Mouse (Mus musculus): ENCODE results near the gene Pde10a. TPM values are rescaled to one million over a fixed set of nuclear protein-coding genes. Genes with fewer than 3 reads are reported as not detected.

Pde10a gene
- total RNA-seq, 2 experiments from 2014 or later, result not detected

DNA sequence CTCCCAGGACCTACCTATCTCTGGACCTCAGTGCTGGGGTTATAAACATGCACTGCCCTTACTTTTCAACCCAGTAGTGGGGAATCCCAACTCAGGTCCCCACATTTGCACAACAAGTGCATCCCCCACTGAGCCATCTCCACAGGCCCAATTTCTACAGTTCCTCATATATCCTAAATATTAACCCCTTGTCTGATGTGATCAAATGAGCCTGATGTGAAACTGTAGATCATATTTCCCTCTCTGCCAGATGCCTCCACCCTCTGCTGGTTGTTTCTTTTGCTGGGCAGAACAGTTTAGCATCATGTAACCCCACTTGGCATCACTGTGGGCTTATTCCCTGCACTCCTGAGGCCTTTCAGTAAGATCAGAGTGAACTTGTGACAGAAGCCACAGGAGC is 390.5 kb downstream of the Pde10a start:
- no peak for ATAC-seq (replicated peaks; ENCODE audit: low FRiP score, poor library complexity, severe bottlenecking)

DNA sequence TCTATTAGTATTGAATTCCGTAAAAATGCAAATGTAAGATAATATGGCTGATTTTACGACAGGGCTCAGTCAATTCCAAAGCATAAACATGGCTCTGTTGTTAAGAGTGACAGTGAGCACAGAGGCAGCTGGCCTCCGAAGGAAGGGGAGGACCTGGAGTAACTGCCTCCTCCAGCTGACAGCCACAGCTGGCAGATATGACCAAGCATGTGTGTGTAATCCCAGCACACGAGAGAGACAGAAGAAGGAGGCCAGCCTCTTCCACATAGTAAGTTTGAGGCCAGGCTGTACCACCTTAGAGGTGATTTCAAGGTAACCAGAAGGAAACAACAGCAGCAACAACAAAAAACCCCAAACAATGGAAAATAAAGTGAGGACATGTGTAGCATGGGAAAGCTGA is 397.9 kb downstream of the Pde10a start:
- ATAC-seq (replicated peaks; ENCODE audit: low FRiP score, poor library complexity, severe bottlenecking), result no peak

DNA sequence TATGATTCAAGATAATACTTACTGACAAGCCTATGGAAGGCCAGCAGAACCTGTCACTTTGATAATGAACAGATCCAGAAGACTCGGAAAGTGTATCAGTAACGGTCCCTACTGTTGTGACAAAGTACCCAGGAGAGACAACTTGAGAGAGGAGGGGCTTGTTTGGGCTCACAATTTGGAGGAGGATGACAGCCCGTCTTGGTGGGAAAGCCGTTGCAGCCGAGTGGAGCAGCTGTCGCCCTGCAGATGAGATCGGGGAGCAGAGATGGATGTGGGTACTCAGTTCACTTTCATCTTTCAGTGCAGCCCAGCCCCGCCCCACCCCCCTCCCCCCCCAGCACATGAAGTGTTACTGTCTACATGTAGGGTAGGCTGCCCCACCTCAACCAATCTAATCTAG is 398.6 kb downstream of the Pde10a start:
- no peak for ATAC-seq (replicated peaks; ENCODE audit: low FRiP score, poor library complexity, severe bottlenecking)

DNA sequence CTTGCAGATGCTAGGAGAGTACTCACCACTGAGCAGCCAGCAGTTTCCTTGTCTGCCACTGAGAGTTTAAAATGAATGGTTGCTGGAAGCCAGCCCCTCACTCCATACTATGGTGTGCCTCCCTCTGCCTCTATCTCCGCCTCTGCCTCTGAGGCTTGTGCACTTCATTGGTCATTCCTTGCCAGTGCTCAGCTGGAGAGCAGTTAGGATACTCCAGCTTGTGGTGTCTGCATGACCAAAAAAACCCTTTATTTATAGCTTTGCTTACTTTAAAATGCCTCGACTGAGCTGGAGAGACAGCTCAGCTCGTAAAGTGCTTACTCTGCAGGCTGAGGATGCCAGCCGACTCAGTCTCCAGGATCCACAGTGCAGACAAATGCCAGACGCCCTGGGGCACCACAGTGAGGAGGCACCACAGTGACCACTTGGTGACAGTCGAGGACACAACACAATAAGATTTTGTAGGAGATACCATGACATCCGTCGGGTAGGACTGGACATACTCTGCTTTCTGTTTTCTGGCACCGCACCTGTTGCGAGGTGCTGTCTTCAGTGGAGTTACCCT is 400.7 kb downstream of the Pde10a start:
- ATAC-seq (replicated peaks; ENCODE audit: low FRiP score, poor library complexity, severe bottlenecking), result no peak

DNA sequence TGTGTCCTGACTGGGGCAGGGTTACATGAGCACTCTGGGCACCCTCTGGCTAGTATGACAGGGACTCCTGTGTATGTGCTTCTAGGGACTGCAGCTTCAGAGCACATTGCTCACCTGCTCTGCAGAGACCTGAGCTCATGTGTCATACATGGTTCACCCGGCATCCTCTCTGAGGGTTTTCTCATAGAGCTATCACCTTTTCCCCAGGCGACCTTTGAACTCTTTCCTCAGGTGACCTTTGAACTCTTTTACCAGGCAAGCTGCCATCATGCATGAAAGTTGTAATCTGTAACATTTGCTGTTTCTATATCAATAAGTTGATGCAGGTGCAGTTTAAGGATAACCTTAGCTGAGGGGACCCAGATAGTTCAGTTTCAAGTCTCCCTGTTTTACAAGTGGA is 403.4 kb downstream of the Pde10a start:
- no peak for ATAC-seq (replicated peaks; ENCODE audit: low FRiP score, poor library complexity, severe bottlenecking)

DNA sequence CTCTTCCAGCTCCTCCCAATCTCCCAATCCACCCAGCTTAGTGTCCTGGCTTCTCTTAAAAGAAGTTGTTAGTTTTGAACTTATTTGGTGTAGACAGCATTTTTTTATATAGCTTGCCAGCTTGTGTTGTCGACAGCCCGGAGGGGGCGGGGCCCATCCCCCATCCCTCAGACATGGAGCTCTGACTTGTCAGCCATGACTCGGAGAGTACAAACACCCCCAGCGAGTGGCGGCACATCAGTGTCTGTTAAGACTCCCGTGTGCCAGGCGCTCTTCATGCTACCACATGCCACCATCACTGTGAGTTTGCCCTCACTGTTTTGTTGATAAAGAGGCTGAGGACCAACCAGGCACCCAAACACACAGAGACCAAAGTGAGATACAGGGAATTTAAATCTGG is 404.5 kb downstream of the Pde10a start:
- ATAC-seq (replicated peaks; ENCODE audit: low FRiP score, poor library complexity, severe bottlenecking), result no peak

DNA sequence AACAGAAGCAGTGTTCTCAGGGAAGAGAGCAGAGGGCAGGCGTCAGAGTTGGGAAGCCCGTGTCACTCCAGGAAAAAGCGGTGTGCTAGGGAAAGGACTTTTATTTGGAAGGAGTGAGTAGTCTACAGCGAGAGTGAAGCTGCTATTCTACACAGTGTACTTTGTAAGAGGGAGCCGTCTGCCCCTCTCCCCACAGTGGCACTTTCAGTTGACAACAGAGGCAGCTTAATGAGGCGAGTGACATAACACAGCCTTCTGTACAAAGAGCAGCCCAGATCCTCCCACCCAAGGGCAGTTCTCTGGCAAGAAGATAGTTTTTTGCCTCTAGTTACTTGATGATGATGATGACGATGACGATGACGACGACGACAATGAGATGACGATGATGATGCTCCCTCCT is 410.4 kb downstream of the Pde10a start:
- ATAC-seq (replicated peaks; ENCODE audit: low FRiP score, poor library complexity, severe bottlenecking), result no peak

DNA sequence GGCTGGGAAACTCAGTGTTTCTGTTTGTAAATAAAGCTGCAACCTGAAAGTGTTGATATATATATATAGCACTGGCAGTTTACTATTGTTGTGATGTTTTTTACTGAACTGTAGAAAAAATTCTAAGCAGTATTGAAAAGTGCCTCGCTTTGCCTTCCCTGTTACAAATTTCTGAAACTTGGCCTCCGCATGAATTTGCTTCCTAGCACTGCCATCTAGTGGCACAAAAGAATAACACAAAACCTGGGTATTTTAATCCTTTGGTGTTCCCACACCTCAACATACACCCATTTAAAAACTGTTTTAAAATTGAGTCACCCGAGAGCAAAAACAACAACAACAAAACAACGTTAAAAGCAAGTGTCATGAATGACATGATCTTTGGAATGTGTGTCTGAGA is 411.4 kb downstream of the Pde10a start:
- no peak for ATAC-seq (replicated peaks; ENCODE audit: low FRiP score, poor library complexity, severe bottlenecking)

DNA sequence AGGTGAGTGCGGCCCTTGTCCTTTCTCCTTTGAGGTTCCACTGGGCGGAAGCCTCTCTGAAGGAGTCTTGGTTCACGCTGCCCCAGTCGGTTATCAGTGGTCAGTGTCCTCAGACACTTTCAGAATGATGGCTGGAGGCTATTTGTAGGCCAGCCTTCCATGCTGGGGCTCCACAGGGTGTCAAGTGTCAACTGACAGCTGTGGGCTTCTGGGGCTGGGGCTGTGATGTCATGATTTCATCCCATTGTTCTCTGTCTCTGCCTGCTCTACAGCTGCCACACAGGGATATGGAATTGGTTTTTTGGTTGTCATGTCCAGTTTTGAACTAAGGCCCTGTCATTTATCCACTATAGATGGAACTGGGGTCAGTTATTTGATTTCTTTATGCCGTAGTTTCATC is 426.4 kb downstream of the Pde10a start:
- ATAC-seq (replicated peaks; ENCODE audit: low FRiP score, poor library complexity, severe bottlenecking), result no peak

DNA sequence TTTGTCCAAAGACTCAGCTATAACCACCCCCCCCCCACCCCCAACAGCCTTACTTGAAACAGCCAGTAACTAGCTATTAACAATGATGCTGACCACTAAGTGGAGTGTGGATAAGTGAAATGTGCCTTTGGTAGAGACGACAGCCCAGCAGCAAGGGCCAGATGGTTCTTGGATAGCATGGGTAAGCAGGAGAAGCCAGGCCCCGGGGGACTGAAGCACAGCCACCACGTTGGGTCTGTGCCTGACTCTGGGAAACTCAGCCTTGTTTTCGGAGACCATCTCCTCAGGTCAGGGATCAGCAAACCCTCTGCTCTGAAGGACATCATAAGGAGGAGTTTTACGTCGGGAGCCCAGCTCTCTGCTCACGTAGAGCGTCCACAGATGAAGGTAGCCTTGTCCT is 427.8 kb downstream of the Pde10a start:
- no peak for ATAC-seq (replicated peaks; ENCODE audit: low FRiP score, poor library complexity, severe bottlenecking)

DNA sequence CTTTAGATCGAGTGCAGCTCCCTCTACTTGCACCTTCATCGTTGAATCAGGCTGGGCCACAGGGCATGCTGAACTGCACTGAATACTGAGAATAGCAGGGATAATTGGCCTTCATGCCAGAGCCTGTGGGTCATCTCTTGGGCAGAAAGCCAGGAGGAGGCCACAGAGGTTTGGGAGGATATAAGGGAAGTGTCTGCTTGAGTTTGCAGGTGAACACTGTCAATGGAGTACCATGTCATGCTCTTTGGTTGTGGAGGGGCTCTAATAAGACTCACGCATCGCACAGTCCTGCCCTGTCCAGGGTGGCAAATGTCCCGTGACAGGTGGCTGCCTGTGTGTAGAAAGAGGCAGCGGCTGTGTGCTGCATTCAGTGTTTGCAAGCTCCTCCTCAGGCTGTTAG is 433.0 kb downstream of the Pde10a start:
- ATAC-seq (replicated peaks; ENCODE audit: low FRiP score, poor library complexity, severe bottlenecking), result no peak

DNA sequence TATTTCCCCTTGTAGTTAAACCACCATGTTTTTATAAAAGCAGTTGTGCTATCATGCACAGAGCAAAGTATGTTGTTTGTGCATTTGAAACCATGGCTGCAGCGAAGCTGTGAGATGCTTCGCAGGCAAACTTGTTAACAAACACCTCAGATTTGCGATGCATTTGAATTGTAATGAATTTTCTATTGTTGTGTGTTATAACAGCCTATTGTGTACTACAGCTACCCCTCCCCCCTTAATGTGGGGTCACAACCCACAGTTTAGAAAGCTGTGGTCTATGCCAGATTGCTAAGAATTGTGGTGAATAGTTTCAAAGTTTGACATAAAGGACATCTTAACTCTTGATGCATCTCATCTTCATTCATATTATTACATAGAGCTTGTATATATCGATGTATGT is 435.2 kb downstream of the Pde10a start:
- no peak for ATAC-seq (replicated peaks; ENCODE audit: low FRiP score, poor library complexity, severe bottlenecking)

DNA sequence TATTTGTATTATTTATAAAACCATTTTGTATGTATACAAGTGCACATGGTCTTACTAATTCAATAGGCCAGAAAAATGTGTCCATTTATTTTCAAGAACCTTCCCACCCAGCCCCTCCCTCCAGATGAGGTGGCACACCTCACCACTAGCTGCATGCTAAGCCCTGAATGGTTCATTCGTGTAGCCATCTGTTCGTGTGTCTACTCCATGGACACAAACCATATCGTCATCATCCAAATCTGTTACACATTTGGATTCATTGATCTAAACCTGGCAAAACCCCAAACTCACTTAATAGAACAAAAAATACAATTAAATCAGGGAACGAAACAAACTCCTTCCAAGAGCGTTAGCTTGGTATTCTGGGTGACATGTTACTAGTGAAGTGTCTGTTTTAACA is 435.9 kb downstream of the Pde10a start:
- no peak for ATAC-seq (replicated peaks; ENCODE audit: low FRiP score, poor library complexity, severe bottlenecking)

DNA sequence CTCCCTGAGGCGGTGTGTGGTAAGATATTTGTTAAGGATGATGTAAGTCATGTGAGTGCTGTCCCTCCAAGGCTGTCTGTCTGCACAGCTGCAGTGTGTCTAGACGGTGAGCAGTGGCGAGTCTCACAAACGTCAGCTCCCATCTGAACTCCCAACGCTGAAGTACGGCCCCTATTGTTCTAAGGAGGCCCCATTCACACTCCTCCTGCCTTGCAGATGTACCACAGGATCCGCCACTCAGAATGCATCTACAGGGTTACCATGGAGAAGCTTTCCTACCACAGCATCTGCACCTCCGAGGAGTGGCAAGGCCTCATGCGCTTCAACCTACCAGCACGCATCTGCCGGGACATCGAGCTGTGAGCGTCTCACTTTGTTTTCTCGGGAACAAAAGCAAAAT is 436.5 kb downstream of the Pde10a start:
- ATAC-seq (replicated peaks; ENCODE audit: low FRiP score, poor library complexity, severe bottlenecking), result no peak

DNA sequence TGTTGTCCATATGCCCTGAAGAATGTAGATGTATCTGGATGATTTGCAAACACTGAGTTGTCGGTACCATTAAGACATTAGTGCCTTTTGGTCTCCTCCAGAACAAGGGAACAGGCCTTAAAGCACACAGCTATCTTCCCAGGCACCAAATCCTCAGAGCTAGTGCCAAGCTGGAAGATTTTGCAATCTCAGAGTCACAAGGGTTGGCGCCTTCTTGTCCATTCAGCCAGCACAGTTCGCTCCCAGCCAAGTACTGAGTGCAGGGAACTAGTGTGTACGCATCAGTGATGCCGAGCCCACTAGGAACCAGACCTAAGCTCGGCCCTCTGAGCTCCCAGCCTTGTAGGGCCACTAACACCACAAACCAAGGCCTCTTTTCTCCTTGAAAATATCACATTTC is 440.0 kb downstream of the Pde10a start:
- no peak for ATAC-seq (replicated peaks; ENCODE audit: low FRiP score, poor library complexity, severe bottlenecking)

DNA sequence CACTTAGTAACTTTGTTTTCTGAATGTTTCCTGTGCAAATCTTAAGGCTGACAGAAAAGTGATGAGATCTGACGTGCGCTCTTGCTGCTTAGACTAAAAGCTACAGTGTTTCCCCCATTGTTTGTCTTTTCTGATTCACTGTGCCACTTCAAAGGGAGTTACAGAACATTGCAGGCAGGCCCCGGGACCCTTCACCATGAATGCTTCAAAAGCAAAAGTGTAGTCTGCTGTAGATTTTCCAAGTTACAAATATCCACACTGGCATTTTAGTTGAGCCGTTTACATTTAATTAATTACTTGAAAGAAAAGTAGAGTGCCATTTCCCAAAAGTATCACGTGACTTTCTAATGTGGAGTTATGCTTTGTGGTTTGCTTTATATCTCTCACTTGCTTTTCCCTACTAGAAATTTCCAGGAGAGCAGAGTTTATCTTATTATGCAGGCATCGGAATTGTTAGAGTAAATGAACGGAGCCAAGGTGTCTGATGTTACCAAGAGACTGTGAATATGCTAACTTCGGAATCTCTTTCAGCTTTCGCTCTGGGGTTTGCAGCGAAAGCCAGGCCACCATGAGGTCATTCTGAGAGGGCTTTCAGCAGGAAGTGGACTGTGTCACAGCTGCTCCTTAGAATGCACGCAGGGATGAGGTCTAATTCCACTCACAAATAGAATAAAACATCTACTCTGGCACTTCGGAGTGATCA is 447.1 kb downstream of the Pde10a start:
- no peak for ATAC-seq (replicated peaks; ENCODE audit: low FRiP score, poor library complexity, severe bottlenecking)

DNA sequence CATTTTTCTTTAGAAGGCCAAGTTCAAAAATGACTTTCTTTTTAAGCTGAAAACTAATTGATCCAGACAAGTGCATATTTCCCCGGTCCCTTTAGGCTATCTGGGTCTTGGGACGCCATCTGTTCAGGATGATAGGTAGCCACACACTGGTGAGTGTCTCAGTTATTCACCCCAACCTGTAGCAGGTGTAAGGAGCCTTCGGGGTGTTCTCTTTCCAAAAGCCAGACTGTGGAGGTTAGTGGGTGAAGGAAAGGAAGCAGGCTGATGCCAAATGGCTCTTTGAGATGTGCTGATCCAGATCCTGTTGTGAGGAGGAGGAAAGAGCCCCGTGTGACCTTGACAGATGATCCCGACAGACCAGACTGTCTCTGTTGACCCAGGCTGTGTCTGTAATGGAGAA is 448.2 kb downstream of the Pde10a start:
- ATAC-seq (replicated peaks; ENCODE audit: low FRiP score, poor library complexity, severe bottlenecking), result no peak

DNA sequence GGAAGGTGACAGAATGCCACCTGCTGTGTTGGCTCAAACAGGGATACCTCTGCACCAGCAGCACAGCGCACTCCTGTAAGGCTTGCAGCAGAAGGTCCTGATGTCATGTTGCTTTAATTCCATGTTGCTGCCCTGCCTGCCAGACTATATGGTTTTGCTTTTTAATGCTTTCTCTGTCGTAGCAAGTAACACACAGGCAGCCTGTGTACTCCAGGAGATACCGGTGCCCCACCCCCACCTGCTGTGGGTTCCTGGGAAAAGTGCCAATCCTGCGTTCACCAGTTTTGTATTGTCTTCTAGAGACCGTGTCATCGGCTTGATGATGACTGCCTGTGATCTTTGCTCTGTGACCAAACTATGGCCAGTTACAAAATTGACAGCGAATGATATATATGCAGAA is 449.3 kb downstream of the Pde10a start:
- ATAC-seq (replicated peaks; ENCODE audit: low FRiP score, poor library complexity, severe bottlenecking), result no peak

DNA sequence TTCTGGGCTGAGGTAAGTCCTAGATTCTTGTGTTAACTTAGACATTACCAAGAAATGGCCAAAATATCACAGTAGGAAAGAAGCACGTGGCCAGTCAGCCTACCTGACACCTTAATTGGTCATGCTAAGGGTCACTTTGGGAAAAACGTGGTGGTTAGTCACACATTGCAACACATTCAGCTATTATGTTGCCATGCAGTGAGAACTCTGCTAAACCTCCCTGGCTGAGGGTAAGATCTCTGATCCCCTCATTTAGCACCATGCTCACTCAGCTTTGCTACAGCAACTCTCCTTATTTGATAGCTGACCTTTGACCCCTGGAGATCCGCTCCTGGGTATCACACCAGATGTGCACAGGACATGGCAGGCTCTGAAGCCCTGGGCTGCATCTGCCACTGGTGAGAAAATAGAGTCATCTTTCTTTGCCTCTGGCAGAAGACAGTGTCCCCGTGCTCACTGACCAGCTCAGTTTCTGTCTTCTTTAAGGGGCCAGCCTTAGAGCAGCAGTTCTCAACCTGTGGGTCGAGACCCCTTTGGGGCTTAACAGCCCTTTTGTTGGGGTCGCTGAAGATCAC is 449.7 kb downstream of the Pde10a start:
- ATAC-seq (replicated peaks; ENCODE audit: low FRiP score, poor library complexity, severe bottlenecking), result no peak

DNA sequence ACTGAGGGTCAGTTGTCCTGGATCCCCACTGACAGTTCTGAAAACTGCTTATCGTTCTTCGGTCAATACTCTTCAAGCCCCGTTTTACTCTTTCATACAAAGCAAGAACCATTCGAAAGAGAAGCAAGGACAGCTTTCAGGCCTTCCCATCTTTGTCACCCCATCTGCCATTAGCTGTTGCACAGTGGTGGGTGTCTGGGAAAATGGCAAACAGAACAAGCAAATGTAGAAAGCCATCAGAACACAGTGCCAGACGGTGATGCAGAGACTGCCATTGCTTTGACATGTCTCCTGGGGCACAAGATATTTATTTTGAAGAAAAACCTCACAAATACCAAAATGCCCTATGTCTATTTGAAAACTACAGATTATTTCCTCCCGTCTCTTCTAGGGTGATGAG is 451.6 kb downstream of the Pde10a start:
- ATAC-seq (replicated peaks; ENCODE audit: low FRiP score, poor library complexity, severe bottlenecking), result no peak

DNA sequence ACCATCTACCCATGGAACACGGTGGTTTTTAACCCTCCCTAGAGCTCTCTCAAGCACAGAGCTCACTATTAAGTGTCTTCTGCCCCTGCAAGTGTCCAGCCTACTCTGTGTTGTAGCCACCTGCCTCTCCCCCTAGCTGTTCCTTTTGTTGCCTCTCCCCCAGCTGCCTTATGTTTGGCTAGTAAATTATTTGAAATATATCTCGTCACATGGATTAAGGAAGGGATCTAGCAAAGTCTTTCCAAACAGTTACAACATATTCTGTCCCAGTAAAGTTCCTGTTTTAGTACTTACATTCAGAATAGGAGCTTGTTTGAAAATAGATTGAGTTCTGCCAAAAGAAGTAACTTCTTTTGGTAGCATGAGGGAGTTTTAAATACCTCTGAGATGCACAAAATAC is 452.1 kb downstream of the Pde10a start:
- ATAC-seq (replicated peaks; ENCODE audit: low FRiP score, poor library complexity, severe bottlenecking), result no peak; the same call in 1 of the 2 replicates

DNA sequence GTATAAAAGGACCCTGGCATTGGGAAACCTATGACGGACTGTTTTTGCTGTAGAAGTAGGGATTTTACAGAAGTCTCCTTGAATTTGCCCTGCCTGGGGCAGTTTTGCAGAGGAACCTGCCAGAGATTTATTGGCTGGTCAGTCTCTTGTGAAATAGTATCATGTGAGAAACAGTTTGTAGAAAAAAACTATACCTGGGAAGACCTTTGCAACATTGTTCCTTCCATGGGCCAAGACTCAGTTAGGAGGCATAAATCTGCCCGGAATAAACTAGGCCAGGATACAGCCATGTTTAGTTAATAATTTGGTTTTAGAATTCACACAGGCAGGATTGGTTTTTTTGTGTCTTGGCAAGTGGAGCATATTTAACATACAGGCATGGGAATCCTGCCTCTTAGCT is 458.4 kb downstream of the Pde10a start:
- no peak for ATAC-seq (replicated peaks; ENCODE audit: low FRiP score, poor library complexity, severe bottlenecking)

Measured in erythroid progenitor cell, adult 5-6 weeks (primary cell).